Mouse (Mus musculus): Measurements from ENCODE around the gene Vps26b. TPM values are rescaled to one million over a fixed set of nuclear protein-coding genes. Genes with fewer than 3 reads are reported as not detected.

Gene Vps26b
- polyA plus RNA-seq, 1 experiment from 2014 or later, result 38.3 TPM

GRCm38 (mm10) chr9:27011572-27011971 lies 18.3 kb downstream of the Vps26b start:
- Histone ChIP-seq H3K36me3 (peaks cover 98% of the 10 kb centered on the region), H3K4me3 (no peak overlapping the region), H3K27ac (replicated peaks) (no peak overlapping the region), H3K4me1 (no peaks in the 10 kb centered on the region), H3K27me3 (ENCODE audit: low read depth, poor library complexity, severe bottlenecking) (no peaks in the 10 kb centered on the region), H3K9me3 (replicated peaks) (no peaks in the 10 kb centered on the region)
- WGBS, result 90% methylated on average over 4 of the region's 4 CpGs
- DNase-seq (ENCODE audit: low spot score), result no peak

GRCm38 (mm10) chr9:27009231-27009630 lies 20.6 kb downstream of the Vps26b start:
- Histone ChIP-seq H3K27me3 (ENCODE audit: low read depth, poor library complexity, severe bottlenecking) (no peaks in the 10 kb centered on the region), H3K36me3 (peaks cover 98% of the 10 kb centered on the region), H3K4me3 (no peak overlapping the region), H3K4me1 (no peaks in the 10 kb centered on the region), H3K9me3 (replicated peaks) (no peaks in the 10 kb centered on the region), H3K27ac (replicated peaks) (no peak overlapping the region)
- DNase-seq (ENCODE audit: low spot score), result no peak
- WGBS, result 83% methylated on average over 5 of the region's 5 CpGs

- WGBS, result 90% methylated on average over 5 of the region's 5 CpGs
- H3K36me3 ChIP-seq, result peaks cover 96% of the 10 kb centered on the region
- H3K27ac ChIP-seq (replicated peaks), result no peak overlapping the region
Measured at GRCm38 (mm10) chr9:27006866-27007265, 23.0 kb downstream of the Vps26b start.

GRCm38 (mm10) chr9:27005933-27006332 lies 23.9 kb downstream of the Vps26b start:
- Histone ChIP-seq H3K9me3 (replicated peaks) (no peaks in the 10 kb centered on the region), H3K27ac (replicated peaks) (no peak overlapping the region), H3K4me1 (peaks cover 7% of the 10 kb centered on the region), H3K4me3 (no peak overlapping the region), H3K27me3 (ENCODE audit: low read depth, poor library complexity, severe bottlenecking) (no peaks in the 10 kb centered on the region), H3K36me3 (peaks cover 88% of the 10 kb centered on the region)
- no peak for DNase-seq (ENCODE audit: low spot score)
- WGBS, result 96% methylated on average over 1 of the region's 1 CpGs

More at GRCm38 (mm10) chr9:27006866-27007265, 23.0 kb downstream of the Vps26b start:
- Histone ChIP-seq H3K9me3 (replicated peaks) (no peaks in the 10 kb centered on the region), H3K4me3 (no peak overlapping the region), H3K27me3 (ENCODE audit: low read depth, poor library complexity, severe bottlenecking) (no peaks in the 10 kb centered on the region), H3K4me1 (no peaks in the 10 kb centered on the region)
- DNase-seq (ENCODE audit: low spot score), result no peak

- no peaks in the 10 kb centered on the region for H3K27me3 ChIP-seq (ENCODE audit: low read depth, poor library complexity, severe bottlenecking)
- H3K27ac ChIP-seq (replicated peaks), result no peak overlapping the region
- H3K4me1 ChIP-seq, result peaks cover 14% of the 10 kb centered on the region
- no peak for DNase-seq (ENCODE audit: low spot score)
- H3K36me3 ChIP-seq, result peaks cover 82% of the 10 kb centered on the region
- no peaks in the 10 kb centered on the region for H3K9me3 ChIP-seq (replicated peaks)
- 91% methylated on average over 3 of the region's 3 CpGs for WGBS
- no peak overlapping the region for H3K4me3 ChIP-seq
Measured at GRCm38 (mm10) chr9:27005231-27005630, 24.6 kb downstream of the Vps26b start.

GRCm38 (mm10) chr9:26999461-27000395 lies 30.1 kb downstream of the Vps26b start, which contains the start of the genes Acad8 and Thyn1:
Acad8 (minus strand) TSS chr9:26999566.
Thyn1 (plus strand) TSS chr9:26999710.
- Histone ChIP-seq H3K4me3 (peak within 1 kb of the TSS; percentile 72), H3K4me1 (peaks cover 28% of the 10 kb centered on the region), H3K9me3 (replicated peaks) (no peaks in the 10 kb centered on the region), H3K36me3 (peaks cover 30% of the 10 kb centered on the region), H3K27ac (replicated peaks) (peak within 1 kb of the TSS; percentile 90), H3K27me3 (ENCODE audit: low read depth, poor library complexity, severe bottlenecking) (no peaks in the 10 kb centered on the region)
- peak; percentile 96 for DNase-seq (ENCODE audit: low spot score)
- WGBS, result 3% methylated on average over 35 of the region's 35 CpGs

- no peaks in the 10 kb centered on the region for H3K27me3 ChIP-seq (ENCODE audit: low read depth, poor library complexity, severe bottlenecking)
- DNase-seq (ENCODE audit: low spot score), result no peak
- peak overlapping the region; percentile 90 for H3K27ac ChIP-seq (replicated peaks)
- peak overlapping the region; percentile 72 for H3K4me3 ChIP-seq
- H3K9me3 ChIP-seq (replicated peaks), result no peaks in the 10 kb centered on the region
- WGBS, result 4% methylated on average over 29 of the region's 29 CpGs
- peaks cover 28% of the 10 kb centered on the region for H3K4me1 ChIP-seq
- peaks cover 21% of the 10 kb centered on the region for H3K36me3 ChIP-seq
Measured at GRCm38 (mm10) chr9:26998669-26999460, 31.0 kb downstream of the Vps26b start.

GRCm38 (mm10) chr9:26997501-26997900 lies 32.4 kb downstream of the Vps26b start:
- Histone ChIP-seq H3K27ac (replicated peaks) (no peak overlapping the region), H3K4me1 (peaks cover 28% of the 10 kb centered on the region)
- DNase-seq (ENCODE audit: low spot score), result no peak

GRCm38 (mm10) chr9:26997062-26997461 lies 32.8 kb downstream of the Vps26b start:
- WGBS, result 91% methylated on average over 3 of the region's 3 CpGs
- DNase-seq (ENCODE audit: low spot score), result no peak
- Histone ChIP-seq H3K36me3 (peaks cover 7% of the 10 kb centered on the region), H3K9me3 (replicated peaks) (no peaks in the 10 kb centered on the region), H3K27ac (replicated peaks) (no peak overlapping the region), H3K27me3 (ENCODE audit: low read depth, poor library complexity, severe bottlenecking) (no peaks in the 10 kb centered on the region), H3K4me1 (peaks cover 28% of the 10 kb centered on the region), H3K4me3 (no peak overlapping the region)

More at GRCm38 (mm10) chr9:26997501-26997900, 32.4 kb downstream of the Vps26b start:
- no peaks in the 10 kb centered on the region for H3K9me3 ChIP-seq (replicated peaks)
- no peak overlapping the region for H3K4me3 ChIP-seq
- H3K27me3 ChIP-seq (ENCODE audit: low read depth, poor library complexity, severe bottlenecking), result no peaks in the 10 kb centered on the region
- H3K36me3 ChIP-seq, result peaks cover 7% of the 10 kb centered on the region
- 91% methylated on average over 2 of the region's 2 CpGs for WGBS

- WGBS, result 77% methylated on average over 3 of the region's 3 CpGs
Measured at GRCm38 (mm10) chr9:26993900-26994299, 36.0 kb downstream of the Vps26b start.

GRCm38 (mm10) chr9:26993118-26993517 lies 36.7 kb downstream of the Vps26b start:
- no peak overlapping the region for H3K27ac ChIP-seq (replicated peaks)
- WGBS, result 95% methylated on average over 10 of the region's 10 CpGs
- DNase-seq (ENCODE audit: low spot score), result no peak
- H3K4me1 ChIP-seq, result peaks cover 3% of the 10 kb centered on the region
- H3K27me3 ChIP-seq (ENCODE audit: low read depth, poor library complexity, severe bottlenecking), result no peaks in the 10 kb centered on the region
- no peak overlapping the region for H3K4me3 ChIP-seq
- H3K36me3 ChIP-seq, result peaks cover 46% of the 10 kb centered on the region
- no peaks in the 10 kb centered on the region for H3K9me3 ChIP-seq (replicated peaks)

More at GRCm38 (mm10) chr9:26993900-26994299, 36.0 kb downstream of the Vps26b start:
- H3K36me3 ChIP-seq, result peaks cover 38% of the 10 kb centered on the region
- DNase-seq (ENCODE audit: low spot score), result no peak
- no peak overlapping the region for H3K27ac ChIP-seq (replicated peaks)
- no peak overlapping the region for H3K4me3 ChIP-seq
- H3K4me1 ChIP-seq, result peaks cover 10% of the 10 kb centered on the region
- no peaks in the 10 kb centered on the region for H3K27me3 ChIP-seq (ENCODE audit: low read depth, poor library complexity, severe bottlenecking)
- no peaks in the 10 kb centered on the region for H3K9me3 ChIP-seq (replicated peaks)

GRCm38 (mm10) chr9:26990181-26990580 lies 39.7 kb downstream of the Vps26b start:
- no peaks in the 10 kb centered on the region for H3K27me3 ChIP-seq (ENCODE audit: low read depth, poor library complexity, severe bottlenecking)
- H3K4me3 ChIP-seq, result no peak overlapping the region
- no peak overlapping the region for H3K27ac ChIP-seq (replicated peaks)
- no peaks in the 10 kb centered on the region for H3K4me1 ChIP-seq
- WGBS, result 96% methylated on average over 4 of the region's 4 CpGs
- no peak for DNase-seq (ENCODE audit: low spot score)
- peaks cover 72% of the 10 kb centered on the region for H3K36me3 ChIP-seq
- H3K9me3 ChIP-seq (replicated peaks), result no peaks in the 10 kb centered on the region
